Mouse (Mus musculus) common myeloid progenitor, adult 5-6 weeks (primary cell): ENCODE results near the gene Cntn2. TPM values are rescaled to one million over a fixed set of nuclear protein-coding genes. Genes with fewer than 3 reads are reported as not detected.

Experiments used
- ATAC-seq: replicated peaks from 2 replicates; pipeline ENCODE4 v1.8.0; 2016; ENCODE audit warnings: low read depth, mild to moderate bottlenecking, moderate TSS enrichment, inconsistent platforms; ENCODE audit not compliant: poor library complexity, severe bottlenecking
- total RNA-seq: library from RNA; stranded (forward); fragments of 200-1000, 187-1606 nt; gene quantifications from 2 replicates; pipeline ENCODE4 v1.2.3, GENCODE M21; 2017

The Cntn2 gene
- total RNA-seq, 1 experiment from 2014 or later = not detected

DNA sequence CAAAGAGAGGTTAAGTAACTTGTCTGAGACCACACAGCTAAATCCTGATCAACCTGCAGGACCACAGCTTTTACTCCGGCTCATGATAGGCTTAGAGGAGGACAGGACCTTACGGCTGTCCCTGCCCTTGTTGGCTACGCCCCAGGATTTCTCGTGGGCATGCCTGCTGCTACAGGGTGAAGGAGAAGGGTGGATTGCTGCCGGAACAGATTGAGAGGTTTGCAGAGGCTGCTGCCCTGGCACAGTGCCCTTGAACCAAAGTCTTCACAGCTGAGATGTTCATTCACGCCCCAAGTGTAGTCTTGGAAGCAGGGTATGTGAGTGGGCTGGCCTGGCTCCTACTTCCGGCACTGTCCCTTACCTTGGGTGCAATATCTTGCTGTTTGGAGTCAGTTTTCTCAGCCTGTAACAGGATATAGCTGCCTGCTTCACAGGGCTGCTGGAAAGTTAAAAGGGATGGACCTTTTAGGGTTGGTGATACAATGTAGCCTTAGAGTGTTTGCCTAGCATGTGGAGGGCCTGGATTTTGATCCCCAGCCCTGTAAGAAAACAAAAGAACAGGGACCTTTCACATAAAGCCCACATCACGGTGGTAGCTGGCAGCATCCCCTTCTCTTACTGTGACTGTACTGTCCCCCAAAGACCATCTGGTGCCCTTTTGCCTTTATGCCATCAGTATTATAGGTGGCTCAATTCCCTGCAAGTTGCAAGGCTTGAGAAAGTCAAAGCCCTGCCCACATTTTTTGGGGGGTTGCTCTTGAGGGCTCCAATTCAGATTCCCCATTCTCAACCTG is 18.0 kb upstream of the Cntn2 start:
- no peak for ATAC-seq

DNA sequence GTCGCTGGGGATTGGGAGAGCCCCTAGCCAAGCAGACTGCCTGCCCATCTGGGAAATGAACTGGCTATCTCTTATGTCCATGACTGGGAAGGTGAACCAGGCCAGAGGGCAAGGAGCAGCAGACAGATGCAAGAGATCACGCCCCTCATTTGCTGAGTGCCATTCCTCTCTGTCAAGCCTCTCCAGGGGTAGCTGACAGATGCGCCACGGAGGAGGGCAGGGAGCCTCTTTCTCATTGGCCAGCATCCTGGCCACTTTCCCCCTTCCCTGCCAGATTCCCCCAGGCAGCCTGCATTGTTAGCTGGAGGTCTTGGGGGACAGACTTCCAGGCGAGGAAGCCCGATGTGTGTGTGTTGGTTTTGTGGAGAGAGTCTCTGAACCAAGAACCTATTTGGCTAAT is 16.0 kb upstream of the Cntn2 start:
- ATAC-seq = no peak

DNA sequence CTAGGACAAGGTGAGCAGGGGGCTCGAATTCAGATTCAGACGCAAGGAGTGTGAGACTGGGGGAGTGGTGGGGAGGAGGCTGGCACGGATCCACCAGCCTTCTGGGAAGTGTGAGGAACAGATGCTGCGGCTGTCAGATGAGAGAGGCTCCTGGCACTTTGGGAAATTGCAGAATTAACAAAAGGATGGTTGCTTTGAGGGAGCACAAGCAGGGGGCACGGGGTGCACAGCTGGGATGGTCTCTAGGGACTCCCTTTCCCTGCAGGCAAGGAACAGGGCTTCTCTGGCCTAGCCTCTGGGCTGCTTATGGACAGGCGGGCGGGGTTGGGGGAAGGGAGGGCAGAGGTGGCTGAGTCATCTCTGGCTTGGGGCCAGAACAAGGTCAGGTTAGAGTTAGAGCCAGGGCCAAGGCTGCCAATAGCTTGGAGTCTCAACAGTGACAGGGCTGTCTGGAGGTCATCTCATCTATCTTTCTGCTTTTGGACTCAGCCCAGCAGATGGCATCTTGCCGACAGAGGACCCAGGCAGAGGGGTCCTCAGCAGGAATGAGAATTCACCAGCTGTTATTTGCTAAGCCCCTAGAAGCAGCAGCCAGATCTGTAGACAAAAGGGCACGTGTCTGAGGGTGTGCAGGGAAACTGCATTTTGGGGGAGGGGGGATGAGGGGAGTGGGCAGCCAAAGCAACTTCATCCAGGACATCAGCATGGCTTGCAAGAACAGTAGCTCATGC is 15.0 kb upstream of the Cntn2 start:
- ATAC-seq = no peak

DNA sequence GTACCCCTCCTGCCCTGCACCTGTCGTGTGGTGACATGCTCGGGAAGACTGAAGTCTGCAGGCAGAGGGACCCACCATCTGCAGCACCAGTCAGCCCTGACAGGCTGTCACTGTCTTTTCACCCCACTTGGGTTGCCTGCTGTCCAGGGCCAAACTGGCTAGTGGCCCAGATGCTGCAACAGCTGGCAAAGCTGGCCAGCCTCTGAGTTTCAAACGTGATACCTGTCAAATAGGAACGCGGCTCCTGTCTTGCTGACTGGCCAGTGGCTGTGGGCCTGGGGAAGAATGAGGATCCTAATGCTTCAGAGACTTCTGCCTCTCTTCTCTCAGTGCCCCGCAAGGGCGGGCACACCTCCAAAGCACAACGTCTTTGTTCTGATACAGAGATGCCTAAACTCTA is 733 bp upstream of the Cntn2 start:
- no peak for ATAC-seq

DNA sequence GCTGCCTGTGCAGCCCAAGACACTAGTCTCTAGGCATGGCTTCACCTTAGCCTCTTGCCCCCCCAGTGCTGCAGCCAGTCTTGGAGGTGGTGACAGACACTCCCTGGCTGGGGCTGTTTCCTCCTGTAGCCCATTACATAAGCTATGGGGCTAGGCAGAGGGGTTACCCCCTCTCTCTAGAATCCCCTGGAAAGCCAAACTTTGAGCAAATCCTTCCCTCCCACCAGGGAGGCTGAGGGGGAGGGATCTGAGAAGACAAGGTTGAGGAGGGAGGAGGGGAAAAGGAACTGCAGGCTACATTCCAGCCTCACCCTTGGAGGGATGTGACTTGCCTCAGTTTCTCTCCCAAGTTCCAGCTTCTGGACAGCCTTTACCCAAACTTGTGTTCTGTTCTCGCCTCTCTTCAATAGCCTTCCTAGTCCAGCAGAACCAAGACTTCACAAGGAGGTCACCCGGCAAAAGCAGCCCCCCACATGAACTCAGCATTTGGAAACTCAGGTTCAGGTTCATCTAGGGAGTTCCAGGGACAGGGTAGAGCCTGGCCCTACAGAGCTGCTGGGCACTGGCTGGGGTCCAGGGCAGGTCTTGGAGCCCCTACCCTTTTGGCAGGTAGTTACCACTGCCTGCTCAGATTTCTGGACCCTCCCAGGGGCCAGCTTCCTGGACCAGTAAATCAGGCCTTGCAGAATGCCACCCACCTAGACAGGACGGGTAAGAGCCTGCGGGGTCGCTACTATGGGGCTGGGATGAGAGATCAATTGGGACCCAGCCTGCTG is 1.0 kb downstream of the Cntn2 start:
- no peak for ATAC-seq

DNA sequence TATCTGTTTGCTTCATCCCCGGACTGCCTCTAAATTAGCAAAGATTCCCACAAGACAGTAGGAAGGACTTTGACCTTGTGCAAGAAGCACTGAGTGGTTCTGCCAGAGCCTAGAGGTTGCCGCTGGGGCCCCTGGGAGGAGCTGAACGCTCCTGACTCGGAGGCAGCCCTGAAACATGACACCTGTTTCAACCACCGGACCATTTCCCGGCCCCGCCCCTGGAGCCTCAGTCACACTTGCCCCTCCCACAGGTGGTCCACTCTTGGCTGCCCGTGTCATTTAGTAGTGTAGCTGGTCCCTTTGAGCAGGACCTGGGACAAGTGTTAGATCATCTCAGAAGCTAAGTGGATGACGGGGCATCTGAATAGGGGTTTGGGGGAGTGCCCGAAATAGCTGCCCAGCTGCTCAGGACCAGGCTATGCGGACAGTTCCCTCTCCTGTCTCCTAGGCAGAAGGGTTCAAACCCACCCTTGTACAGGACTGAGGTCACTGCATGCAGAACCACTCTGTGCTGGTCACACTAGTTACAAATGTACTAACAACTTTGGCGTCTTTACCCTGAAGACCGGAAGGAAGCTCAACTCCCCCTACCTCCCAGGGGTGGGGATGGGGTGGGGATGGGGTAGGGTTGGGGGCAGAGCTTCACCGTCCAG is 1.8 kb downstream of the Cntn2 start:
- ATAC-seq = peak; percentile 52; the same call in 1 of the 2 replicates

DNA sequence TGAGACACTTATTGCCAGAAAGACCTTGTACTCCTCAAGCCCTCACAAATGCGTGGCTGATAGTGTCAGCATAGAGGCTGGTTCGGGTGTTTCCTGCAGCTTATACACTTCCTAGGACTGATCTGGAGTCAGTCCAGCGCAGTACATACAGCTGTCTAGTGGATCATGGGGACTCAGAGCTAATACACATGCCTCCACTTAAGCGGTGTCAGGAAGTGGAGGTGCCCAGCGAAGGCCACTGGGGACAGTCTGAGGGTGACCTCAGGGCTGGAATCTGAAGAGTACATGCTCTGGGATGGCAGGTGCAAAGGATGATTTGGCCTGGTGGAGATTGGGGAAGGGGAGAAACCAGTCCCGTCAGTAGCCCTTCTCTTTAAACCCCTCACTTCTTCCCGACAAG is 2.4 kb downstream of the Cntn2 start:
- no peak for ATAC-seq

DNA sequence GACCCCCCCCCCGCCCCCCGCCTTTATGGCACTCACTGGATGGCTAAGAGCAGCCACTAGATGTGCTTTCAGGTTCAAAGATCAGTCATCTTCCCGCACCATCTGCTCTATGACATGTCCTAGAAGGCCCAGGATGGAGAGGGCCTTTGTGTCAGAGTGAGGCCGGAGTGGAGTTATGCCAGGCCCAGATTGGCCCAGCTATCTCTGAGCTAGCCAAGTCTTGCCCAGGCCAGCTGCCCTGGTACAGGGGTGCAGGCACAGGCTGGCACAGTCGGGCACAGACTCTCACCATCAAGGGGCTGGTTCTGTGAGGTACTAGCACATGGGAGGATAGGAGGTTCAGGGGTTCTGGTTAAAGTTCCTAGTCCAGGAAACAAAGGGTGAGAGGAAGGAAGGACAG is 5.3 kb downstream of the Cntn2 start:
- ATAC-seq = no peak

DNA sequence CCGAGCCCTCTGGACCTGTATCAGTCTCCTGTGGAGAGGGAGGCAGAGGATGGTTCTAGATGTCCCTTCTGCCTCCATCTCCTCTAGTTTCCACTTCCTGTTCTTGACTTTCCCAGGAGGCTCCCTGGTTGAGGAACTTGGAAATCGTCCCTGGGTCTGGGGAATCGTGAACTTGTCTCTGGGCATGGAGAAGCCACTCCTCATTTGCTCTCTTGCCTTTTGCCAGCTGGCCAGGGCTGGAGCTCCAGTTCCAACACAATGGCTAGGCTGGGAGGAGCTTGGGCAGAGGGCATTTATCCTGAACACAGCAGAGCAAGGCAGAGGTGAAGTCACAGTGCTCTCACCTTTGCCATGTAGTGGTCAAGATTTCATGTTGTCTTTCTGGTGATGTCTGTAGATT is 6.6 kb downstream of the Cntn2 start:
- no peak for ATAC-seq

DNA sequence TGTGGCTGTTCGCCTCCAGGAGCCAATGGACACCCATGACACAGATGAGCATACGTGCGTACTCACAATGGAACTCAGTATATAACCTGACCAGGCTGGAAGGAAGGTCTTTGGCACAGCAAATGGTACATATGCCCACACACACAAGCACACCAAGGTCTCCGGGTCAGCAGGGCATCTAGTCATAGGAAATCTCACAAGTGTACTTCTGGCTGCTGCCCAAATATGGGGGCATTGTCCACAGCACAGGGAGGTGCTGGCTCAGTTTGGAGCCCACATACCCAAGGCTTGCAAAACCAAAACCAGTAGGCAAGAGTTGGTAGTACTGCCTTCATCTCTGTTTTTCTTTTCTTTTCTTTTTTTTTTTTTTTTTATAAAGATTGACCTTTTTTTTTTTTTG is 7.5 kb downstream of the Cntn2 start:
- no peak for ATAC-seq

DNA sequence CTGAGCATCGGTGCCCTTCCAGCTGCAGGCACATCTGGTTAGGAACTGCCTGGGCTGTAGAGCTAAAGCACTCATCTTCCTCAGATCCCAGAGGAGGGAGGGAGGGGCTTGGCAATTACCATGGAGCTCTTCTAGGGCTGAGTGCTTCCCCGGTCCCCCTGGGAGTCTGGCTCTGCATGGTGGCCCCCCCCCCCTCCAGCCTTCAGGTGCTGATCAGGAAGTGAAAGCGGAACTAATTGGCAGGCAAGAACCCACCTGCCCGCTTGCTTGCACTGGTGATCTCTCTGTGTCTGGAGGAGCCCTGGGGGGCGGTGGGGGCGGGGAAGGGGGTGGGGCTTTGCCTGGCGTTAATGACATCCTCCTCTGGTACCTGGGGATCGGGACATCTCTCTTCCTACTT is 9.2 kb downstream of the Cntn2 start:
- no peak for ATAC-seq

DNA sequence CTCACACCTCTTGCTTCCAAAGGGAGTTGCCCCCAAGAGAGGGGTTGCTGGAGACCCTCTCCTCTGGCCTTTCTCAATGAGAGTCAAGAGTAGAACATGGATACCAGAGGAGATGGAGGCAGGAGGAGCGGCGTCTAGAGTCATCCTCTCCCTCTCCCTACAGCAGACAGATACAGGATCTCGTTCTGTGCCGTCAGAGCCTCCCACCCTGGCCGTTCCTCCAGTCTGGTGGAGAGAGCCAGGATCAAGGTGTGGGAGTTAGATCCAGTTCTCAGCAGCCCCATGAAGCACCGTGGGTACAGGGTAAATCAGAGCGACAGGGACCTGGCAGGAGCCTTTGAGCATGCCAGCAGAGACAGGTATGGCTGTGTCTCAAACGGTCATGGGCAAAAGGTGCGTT is 10.5 kb downstream of the Cntn2 start:
- ATAC-seq = no peak

DNA sequence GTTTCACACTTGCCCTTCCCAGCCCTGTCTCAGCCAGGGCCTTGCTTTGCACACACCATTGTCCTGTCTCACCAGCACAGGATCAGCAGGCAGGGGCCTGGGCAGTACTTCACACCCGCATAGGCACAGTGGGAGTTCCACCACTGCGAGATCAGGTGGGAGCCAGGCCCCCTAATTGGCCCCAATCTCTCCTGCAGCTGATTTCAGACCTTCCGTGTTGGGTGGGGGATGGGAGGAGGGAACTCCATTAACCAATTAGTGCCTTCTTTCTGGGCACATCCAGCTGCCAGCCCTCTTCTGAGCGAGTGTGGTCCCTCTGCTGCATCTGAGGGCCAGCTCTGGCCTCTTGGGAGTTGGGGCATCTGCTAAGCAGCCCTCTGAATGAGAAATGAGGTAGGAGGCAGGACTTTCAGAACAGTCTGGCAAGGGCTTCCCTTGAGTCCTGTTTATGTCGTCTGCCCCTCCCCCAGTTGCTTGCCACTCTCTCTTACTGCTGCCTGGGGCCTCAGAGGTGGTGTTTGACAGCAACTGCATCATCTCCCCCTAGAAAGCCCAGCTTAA is 12.3 kb downstream of the Cntn2 start:
- no peak for ATAC-seq

DNA sequence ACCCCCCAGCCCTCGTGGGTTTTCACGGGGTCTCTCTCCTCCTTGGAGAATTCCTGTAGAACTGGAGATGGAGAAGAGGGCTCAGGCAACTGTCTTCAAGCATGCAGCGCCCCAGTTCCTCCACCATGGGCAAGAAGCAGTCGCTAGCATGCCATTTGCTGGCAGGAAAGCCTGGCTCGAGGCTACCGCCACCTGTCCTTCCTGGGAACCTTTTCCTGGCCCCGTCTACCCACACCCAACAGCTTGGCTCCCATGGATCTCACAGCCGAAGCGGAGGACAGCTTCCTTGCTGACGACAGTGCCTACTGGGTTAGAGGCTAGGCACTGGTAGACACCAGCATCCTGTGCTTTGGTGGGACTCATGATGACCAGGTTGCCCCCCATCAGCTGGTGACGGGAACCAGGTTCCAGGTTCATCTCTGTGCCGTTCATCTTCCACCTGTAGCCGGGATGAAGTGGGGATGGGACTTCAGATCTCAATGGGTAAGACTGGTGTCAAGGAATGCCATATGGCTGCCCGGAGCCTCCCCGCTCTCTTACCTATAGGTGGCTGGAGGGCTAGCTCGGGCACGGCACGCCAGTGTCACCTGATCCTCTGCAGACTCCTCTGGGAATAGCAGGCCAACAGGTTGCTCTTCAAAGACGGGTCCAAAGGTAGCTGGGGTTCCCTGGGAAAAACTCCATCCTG is 14.3 kb downstream of the Cntn2 start:
- no peak for ATAC-seq

DNA sequence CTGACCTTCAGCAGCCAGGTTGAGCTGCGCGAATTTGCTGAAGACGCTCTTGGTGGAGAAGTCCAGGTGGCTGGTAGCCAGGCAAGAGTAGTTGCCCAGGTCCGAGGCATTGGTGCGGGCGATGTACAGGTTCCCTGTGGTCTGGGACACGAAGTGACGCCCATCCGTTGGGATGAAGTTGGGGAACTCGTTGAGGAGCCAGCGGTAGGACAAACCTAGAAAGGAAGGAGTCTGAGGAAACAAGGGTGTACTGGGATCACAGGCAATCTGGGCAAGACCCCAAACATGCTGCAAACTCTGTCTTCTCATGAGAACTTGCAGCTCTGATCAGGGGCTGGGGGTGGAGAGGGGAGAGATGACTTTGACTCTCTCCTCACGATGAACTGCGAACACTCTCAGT is 15.0 kb downstream of the Cntn2 start:
- no peak for ATAC-seq

DNA sequence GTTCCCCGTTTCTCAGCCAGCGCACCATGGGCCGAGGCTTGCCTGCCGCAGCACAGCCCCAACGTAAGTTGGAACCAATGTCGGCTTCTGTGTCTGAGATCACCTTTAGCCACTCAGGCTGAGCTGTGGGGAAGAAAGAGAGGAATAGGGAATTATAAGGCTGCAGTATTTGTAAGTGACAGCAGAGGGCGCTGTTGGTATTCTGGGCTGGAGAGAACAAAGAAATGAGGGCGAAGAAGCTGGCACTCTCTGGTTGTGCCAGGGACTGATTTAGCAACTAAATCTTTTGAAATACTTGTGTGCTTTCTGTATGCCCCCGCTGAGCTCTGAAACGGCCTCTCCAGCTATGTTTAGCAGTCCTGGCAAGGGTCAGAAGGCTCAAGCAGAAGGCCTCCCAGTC is 17.2 kb downstream of the Cntn2 start:
- peak; percentile 65 for ATAC-seq

DNA sequence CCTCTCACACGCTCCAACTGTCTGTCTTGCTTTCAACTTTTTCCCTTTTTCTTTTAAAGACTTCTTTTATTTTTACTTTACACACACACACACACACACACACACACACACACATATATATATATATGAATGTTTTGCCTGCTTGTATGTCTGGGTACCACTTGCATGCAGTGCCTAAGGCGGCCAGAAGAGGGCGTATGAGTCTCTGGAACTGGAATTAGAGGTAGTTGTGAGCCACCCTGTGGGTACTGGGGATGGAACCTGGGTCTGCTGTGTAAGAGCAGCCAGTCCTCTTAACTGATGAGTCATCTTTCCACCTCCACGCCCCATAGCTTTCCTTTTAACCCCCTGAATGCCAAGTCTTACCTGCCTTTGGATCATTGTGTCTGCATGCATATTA is 19.1 kb downstream of the Cntn2 start:
- no peak; the same call in 1 of the 2 replicates for ATAC-seq

DNA sequence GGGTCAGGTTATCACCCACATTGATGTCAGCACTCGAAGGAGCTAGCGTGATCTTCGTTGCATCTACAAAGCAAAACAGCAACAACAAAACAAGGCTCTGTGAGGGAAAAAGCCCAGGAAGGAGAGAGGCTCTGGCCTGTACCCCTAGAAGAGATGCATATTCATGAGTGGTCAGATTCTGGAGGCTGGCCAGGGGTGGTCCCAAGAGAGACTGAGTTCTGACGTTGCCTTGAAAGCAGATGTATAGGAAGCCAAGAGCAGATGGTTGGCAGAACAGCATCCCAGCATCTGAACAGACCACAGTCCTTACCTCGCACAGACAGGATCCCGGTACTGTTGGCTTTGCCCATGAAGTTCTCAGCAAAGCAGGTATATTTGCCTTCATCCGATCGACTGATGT is 20.0 kb downstream of the Cntn2 start:
- no peak for ATAC-seq

DNA sequence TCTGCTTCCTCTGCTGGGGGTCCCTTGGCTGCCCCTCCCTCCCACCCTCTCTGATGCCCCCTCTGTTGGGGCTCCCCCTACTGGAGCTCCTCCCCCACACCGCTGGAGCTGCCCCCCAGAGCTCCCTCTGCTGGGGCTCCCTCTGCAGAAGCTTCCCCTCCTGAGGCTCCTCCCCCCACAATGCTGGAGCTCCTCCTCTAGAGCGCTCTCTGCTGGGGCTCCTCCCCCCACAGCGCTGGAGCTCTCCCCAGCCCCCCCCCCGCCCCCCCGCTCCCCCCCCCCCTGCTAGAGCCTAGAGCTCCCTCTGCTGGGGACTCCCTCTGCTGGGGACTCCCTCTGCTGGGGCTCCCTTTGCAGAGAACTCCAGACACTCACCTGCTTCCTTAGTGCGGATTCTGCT is 22.3 kb downstream of the Cntn2 start:
- peak; percentile 91 for ATAC-seq

DNA sequence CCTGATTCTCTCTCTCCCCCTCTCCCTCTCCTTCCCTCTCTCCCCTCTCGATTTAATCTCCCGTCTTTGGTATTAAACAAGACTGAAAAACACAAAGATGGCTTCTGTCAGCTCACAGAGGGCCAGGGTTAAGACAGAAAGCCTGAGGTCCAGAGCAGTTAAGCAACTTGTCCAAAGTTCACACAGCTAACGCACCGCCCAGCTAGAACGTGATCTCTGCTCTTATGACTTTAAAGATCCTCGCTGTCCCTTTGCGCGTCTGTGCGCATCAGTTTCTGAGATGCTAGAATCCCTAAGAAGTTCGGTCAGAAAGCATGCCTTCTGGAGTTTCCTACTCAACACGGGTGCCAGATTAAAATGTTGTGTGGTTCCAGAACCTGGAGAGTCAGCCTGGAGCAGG is 23.3 kb downstream of the Cntn2 start:
- ATAC-seq = no peak
